Mouse (Mus musculus) liver, embryonic 12.5 days (tissue): ENCODE measurements at regions not wholly inside any gene's neighbourhood (a gene's known extent, or its start where the extent isn't known, plus 50 kb on each side); places are given as distances from the start of the nearest gene placed in this dataset.

Experiments used
- ATAC-seq: fragments of 200-750 bp; cut with Nextera tagmentation; 2 replicates; pipeline ENCODE4 v1.8.0; 2017; ENCODE audit warnings: moderate number of reproducible peaks, mild to moderate bottlenecking, moderate library complexity
- H3K27ac ChIP-seq: fragments of 300-500 bp; sonication (generic); 2 replicates; pipeline ENCODE4 v1.5.1; 2016; ENCODE audit warnings: mild to moderate bottlenecking
- H3K27me3 ChIP-seq: fragments of 300-500 bp; sonication (generic); replicated peaks from 2 replicates; pipeline ENCODE4 v1.6.1; 2016; ENCODE audit warnings: mild to moderate bottlenecking, moderate library complexity
- H3K36me3 ChIP-seq: fragments of 300-500 bp; sonication (generic); 2 replicates; pipeline ENCODE4 v1.6.1; 2016; ENCODE audit warnings: mild to moderate bottlenecking, moderate library complexity
- H3K4me1 ChIP-seq: fragments of 300-500 bp; sonication (generic); 2 replicates; pipeline ENCODE4 v1.6.1; 2016
- H3K4me2 ChIP-seq: fragments of 300-500 bp; sonication (generic); 2 replicates; pipeline ENCODE4 v1.6.1; 2016; ENCODE audit warnings: mild to moderate bottlenecking, moderate library complexity
- H3K4me3 ChIP-seq: fragments of 300-500 bp; sonication (generic); 2 replicates; pipeline ENCODE4 v1.5.1; 2016; ENCODE audit warnings: mild to moderate bottlenecking, moderate library complexity
- H3K9ac ChIP-seq: fragments of 300-500 bp; sonication (generic); 2 replicates; pipeline ENCODE4 v1.6.1; 2016; ENCODE audit warnings: mild to moderate bottlenecking, moderate library complexity
- H3K9me3 ChIP-seq: fragments of 300-500 bp; sonication (generic); replicated peaks from 2 replicates; pipeline ENCODE4 v1.6.1; 2016; ENCODE audit warnings: mild to moderate bottlenecking, moderate library complexity
- WGBS: fragments of 180-500 bp; shearing (Covaris S2); methylation state at CpG from one replicate; pipeline ENCODE4 v1.1.7; 2016; ENCODE audit not compliant: insufficient replicate concordance; 5-methylcytosine and 5-hydroxymethylcytosine counted together

DNA sequence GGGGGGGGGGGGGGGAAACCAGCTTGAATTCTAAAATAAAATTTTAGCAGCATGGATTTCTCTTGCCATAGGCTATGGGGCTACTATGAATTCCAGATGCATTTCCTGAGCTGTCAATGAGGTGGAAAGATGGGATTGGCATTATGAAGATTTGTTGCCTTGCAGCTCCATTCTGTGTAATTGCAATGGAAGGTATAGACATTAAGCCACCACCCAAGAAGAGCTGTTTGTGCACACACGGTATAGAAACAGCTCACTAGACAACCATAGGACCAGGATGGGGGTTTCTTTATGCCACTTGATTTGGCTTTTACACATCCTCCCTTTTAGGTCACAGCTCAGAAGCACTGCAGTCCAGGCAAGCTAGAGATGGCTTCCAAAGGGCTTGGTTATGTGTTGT, 247.8 kb downstream of the Satb1 start:
- Histone ChIP-seq H3K4me3 (no peak overlapping the region), H3K9me3 (no peaks in the 10 kb centered on the region), H3K4me2 (no peak overlapping the region), H3K27me3 (no peaks in the 10 kb centered on the region), H3K4me1 (no peaks in the 10 kb centered on the region), H3K27ac (no peak overlapping the region), H3K36me3 (no peaks in the 10 kb centered on the region), H3K9ac (no peak overlapping the region)
- whole genome bisulfite sequencing: 48% methylated on average over 1 of the region's 1 CpGs
- ATAC-seq: no peak

DNA sequence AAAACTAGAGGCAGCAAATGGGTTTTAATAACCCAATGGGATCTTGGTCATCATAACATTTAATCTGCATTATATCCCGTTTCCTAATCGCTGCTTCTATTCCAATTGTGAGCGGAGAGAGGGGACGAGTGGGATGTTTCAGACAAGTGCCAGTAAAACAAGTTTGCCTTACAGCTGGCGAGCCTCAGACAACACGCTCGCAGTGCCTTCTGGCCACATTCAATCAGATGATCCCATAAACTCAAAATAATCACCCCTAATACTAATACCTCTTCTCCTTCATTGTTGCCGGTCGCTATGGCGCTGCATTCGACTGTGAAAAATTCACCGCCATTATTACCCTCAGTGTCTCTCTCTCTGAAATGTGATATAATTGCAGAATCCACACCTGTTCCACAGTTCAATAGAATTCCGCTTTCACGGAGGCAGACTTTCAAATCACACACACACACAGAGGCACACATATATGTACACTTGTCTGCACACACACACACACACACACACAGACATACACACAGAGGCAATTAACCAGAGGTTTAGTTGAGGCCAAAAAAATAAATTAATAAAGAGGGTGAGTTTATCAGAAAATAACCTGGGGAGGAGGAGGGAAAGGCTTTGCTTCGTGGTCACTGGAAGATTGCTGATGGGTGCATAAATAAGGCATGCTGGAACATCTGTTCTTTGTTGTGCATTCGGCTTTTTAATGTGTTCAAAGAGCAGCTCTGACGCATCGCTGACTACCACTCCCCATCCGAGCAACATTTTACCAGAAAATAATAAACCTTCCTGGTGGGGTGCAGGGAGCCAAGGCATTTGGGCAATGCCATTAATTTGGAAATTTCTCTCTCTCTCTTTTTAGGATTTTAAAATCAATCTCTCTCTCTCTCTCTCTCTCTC, 248.9 kb downstream of the Satb1 start:
- Histone ChIP-seq H3K4me2 (no peak overlapping the region), H3K36me3 (no peaks in the 10 kb centered on the region), H3K27me3 (no peaks in the 10 kb centered on the region), H3K4me3 (no peak overlapping the region), H3K27ac (no peak overlapping the region), H3K9me3 (no peaks in the 10 kb centered on the region), H3K4me1 (no peaks in the 10 kb centered on the region), H3K9ac (no peak overlapping the region)
- no peak for ATAC-seq
- WGBS: 81% methylated on average over 19 of the region's 19 CpGs

DNA sequence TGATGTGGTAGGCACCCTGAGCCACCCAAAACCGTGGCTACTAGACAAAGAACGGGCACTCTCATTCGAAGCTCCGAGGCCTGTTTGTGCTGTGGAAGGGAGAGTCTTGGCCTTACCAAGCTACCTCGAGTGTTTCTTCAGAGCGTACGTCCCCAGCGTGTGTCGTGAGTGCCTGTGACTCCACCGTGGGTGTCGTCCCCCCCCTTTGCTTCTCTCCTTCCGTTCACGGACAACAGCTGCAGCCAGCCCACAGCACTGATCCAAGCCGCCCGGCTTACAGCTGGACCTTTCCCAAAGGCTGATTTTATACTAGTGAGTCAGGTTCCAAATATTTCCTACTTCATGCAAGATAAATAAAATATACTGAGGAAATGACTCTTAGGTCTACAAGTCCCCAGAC, 249.8 kb downstream of the Satb1 start:
- ATAC-seq: no peak
- H3K4me2 ChIP-seq: no peak overlapping the region

DNA sequence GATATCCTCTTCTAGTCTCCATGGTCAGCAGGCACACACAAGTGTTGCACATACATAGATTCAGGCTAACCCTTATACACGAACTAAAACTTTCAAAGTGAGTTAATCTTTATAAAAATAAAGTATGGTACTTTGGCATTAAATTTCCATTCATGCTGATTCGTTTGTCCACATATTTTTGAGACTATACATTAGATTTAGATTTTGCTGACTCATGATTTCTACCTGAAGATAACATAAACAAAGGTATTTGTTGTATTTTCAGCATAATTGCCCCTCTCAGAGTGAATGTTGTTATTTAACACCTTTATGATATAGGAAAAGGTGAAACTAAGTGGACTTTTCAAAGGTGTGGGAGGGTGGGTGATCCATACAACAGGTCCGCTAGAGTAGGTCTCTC, 277.2 kb downstream of the Satb1 start:
- WGBS: 65% methylated on average over 3 of the region's 3 CpGs
- ATAC-seq: no peak

More for the DNA sequence above, 249.8 kb downstream of the Satb1 start:
- Histone ChIP-seq H3K4me1 (no peaks in the 10 kb centered on the region), H3K27me3 (no peaks in the 10 kb centered on the region), H3K4me3 (no peak overlapping the region), H3K9me3 (no peaks in the 10 kb centered on the region), H3K27ac (no peak overlapping the region), H3K9ac (no peak overlapping the region), H3K36me3 (no peaks in the 10 kb centered on the region)
- WGBS: 79% methylated on average over 15 of the region's 15 CpGs

DNA sequence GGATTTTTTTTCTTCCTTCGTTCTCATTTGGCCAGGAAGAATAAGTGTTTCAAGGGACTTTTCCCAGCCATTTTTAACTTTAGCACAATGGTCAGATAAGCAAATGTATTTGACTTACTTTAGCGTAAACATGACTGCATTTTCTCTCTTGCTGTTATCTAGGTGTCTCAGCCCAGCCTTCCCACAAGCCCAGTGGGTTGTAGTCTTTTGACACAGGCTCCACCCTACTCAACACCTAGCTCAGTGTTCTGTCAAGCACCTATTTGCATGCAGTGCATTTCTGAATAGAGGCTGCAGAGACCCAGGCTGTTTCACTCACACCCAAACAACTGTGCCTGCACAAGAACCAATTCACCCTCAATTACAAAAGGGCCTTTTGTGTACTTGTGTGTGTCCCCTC, 278.6 kb downstream of the Satb1 start:
- Histone ChIP-seq H3K9ac (no peak overlapping the region), H3K4me3 (no peak overlapping the region), H3K4me1 (peaks cover 18% of the 10 kb centered on the region; the same call in 1 of the 2 replicates), H3K27me3 (no peaks in the 10 kb centered on the region), H3K27ac (no peak overlapping the region), H3K4me2 (no peak overlapping the region), H3K9me3 (no peaks in the 10 kb centered on the region), H3K36me3 (no peaks in the 10 kb centered on the region)
- 35% methylated on average over 2 of the region's 2 CpGs for WGBS
- ATAC-seq: peak; percentile 66

More for the DNA sequence above, 277.2 kb downstream of the Satb1 start:
- Histone ChIP-seq H3K36me3 (no peaks in the 10 kb centered on the region), H3K4me1 (peaks cover 18% of the 10 kb centered on the region; the same call in 1 of the 2 replicates), H3K9ac (no peak overlapping the region), H3K27me3 (no peaks in the 10 kb centered on the region), H3K9me3 (no peaks in the 10 kb centered on the region), H3K27ac (no peak overlapping the region), H3K4me2 (no peak overlapping the region), H3K4me3 (no peak overlapping the region)

DNA sequence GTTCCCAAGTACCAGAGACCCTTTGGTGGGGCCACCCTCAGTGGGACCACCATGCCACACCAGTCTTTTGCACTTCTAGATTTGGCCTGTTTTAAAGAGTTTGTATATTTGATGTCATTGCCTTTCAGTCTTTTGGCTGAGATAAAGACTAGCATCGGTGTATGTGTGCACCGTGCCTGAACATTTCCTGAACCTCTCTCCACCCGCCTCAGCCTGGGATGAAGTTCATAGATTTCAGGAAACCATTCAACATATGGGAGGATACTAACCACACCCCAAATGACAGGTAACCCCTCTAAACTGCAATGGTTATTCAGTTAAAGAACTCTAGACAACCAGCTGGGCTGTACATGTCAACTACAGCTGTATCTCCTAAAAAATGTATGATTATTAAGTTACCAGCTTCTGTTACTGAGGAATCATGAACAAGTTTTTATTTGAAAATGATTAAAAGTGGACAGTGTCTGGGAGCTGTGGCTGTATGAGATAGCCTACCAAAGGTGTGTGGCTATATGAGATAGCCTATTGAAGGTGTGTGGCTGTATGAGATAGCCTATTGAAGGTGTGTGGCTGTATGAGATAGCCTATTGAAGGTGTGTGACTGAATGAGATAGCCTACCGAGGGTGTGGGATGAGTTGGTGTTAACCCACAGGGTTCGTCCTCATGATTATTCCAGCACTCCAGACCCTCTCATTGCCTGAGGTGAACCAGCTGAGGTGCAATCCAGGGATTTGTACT, 280.6 kb downstream of the Satb1 start:
- Histone ChIP-seq H3K27me3 (no peaks in the 10 kb centered on the region), H3K36me3 (no peaks in the 10 kb centered on the region), H3K4me3 (no peak overlapping the region), H3K27ac (peak overlapping the region; percentile 45; the same call in 1 of the 2 replicates), H3K4me1 (peaks cover 18% of the 10 kb centered on the region; the same call in 1 of the 2 replicates), H3K9ac (no peak overlapping the region), H3K4me2 (no peak overlapping the region), H3K9me3 (no peaks in the 10 kb centered on the region)
- WGBS: 63% methylated on average over 5 of the region's 5 CpGs
- ATAC-seq: peak; percentile 91

DNA sequence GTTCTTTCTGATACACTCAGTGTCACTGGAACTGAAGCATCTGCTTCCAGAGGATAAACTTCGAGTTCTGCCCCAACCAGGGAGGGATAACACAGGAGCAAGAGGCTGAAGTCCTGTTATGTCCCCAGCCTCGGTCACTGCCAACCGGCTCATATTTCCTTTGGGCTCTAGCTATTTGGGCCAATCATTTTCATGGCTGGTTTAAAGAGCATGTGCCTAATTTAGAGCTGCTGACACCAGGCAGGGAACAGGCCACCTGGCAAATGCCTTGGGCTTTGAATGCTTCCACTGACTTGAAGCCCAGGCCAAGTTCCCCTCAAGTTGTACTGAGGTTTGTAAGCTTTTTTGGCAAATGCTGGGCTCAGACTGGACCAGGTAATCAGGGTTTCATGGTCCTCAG, 286.1 kb downstream of the Satb1 start:
- Histone ChIP-seq H3K4me1 (no peaks in the 10 kb centered on the region; the same call in 1 of the 2 replicates), H3K9ac (no peak overlapping the region), H3K36me3 (no peaks in the 10 kb centered on the region), H3K4me2 (no peak overlapping the region), H3K27ac (no peak overlapping the region), H3K9me3 (no peaks in the 10 kb centered on the region), H3K4me3 (no peak overlapping the region), H3K27me3 (no peaks in the 10 kb centered on the region)
- 50% methylated on average over 3 of the region's 3 CpGs for WGBS
- ATAC-seq: no peak

DNA sequence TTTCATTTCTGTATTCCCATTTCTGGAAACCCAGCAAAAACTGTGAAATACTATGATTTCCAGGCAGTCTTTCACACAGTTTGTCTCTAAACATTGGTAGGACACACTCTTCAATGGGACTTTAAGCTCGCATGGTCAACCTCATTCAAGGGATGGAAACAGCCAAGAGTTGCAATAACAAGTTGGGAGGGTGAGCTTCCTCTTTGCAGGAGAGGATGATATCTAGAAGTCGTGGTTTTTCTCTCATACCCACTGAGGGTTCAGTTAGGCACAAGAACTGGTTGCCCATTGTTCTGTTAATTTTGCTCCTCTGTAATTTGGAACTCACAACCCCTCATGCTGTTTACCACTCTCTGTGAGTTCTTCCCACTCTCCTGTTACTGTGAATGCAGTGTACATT, 290.5 kb downstream of the Satb1 start:
- H3K36me3 ChIP-seq: no peaks in the 10 kb centered on the region
- no peaks in the 10 kb centered on the region for H3K4me1 ChIP-seq
- no peak overlapping the region for H3K27ac ChIP-seq
- no peaks in the 10 kb centered on the region for H3K9me3 ChIP-seq
- H3K4me2 ChIP-seq: no peak overlapping the region
- ATAC-seq: no peak
- H3K9ac ChIP-seq: no peak overlapping the region
- no peak overlapping the region for H3K4me3 ChIP-seq
- 31% methylated on average over 2 of the region's 2 CpGs for WGBS
- no peaks in the 10 kb centered on the region for H3K27me3 ChIP-seq

DNA sequence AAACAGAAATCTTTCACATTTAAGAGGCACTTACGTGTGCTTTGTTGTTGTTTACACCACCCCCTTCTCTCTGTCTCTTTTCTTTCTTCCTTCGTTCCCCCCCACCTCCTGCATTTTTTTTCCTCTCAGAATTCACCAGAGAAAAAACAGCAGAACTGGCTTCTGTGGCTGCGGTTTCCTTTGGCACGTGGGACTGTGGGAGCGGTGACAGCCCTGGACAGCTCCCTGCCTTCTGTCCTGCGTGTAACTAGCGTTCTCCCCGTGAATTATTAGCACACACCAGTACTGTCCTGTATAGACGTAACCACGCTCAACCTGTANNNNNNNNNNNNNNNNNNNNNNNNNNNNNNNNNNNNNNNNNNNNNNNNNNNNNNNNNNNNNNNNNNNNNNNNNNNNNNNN, 298.4 kb downstream of the Satb1 start:
- ATAC-seq: no peak
- no peak overlapping the region for H3K4me3 ChIP-seq
- no peaks in the 10 kb centered on the region for H3K27me3 ChIP-seq
- H3K9me3 ChIP-seq: no peaks in the 10 kb centered on the region
- 40% methylated on average over 10 of the region's 10 CpGs for WGBS
- H3K36me3 ChIP-seq: no peaks in the 10 kb centered on the region
- H3K27ac ChIP-seq: no peak overlapping the region
- no peak overlapping the region for H3K9ac ChIP-seq
- H3K4me1 ChIP-seq: no peaks in the 10 kb centered on the region
- no peak overlapping the region for H3K4me2 ChIP-seq

DNA sequence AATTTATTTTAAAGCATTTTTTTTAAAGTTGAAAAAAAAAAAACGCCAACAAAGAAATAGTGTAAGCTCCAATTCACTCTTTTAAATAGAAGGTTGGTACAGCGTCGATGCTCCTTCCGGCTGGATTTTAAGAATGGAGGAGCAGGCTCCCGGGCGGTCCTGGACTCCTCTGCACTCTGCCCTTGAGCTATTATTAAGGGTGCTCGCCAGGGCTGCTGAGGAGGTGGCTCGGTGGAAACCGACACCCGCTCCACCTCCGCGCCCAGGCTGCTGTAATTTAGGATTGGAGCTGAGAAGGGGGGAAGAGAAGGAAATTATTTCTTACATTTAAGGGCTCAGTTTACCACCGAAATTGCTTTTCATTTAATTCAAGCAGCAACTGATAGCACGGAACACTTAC, 298.8 kb downstream of the Satb1 start:
- no peaks in the 10 kb centered on the region for H3K27me3 ChIP-seq
- no peak overlapping the region for H3K9ac ChIP-seq
- no peak for ATAC-seq
- no peaks in the 10 kb centered on the region for H3K4me1 ChIP-seq
- H3K27ac ChIP-seq: no peak overlapping the region
- H3K4me3 ChIP-seq: no peak overlapping the region
- no peak overlapping the region for H3K4me2 ChIP-seq
- no peaks in the 10 kb centered on the region for H3K36me3 ChIP-seq
- H3K9me3 ChIP-seq: no peaks in the 10 kb centered on the region
- WGBS: 55% methylated on average over 14 of the region's 14 CpGs

DNA sequence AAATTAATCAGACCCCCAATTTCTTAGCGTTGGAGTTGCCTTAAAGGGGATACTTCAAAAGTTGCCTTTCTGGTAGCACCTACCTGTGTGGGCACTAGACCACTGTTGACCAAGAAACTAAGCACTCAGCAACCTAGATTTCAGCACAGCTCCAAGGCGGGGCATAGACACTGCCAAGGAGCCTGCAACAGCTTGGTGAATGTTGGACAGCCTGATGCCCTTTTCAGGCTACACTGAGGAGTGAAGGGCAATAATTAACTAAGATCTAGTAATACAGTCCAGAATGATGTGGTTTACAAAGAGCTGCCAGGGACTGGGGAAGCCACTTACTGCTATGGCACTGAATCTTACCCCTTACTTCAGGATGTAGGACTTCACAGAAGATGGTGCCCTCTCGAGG, 304.9 kb downstream of the Satb1 start:
- H3K4me3 ChIP-seq: no peak overlapping the region
- no peak overlapping the region for H3K4me2 ChIP-seq
- no peaks in the 10 kb centered on the region for H3K36me3 ChIP-seq
- no peaks in the 10 kb centered on the region for H3K4me1 ChIP-seq
- no peaks in the 10 kb centered on the region for H3K9me3 ChIP-seq
- no peak for ATAC-seq
- no peaks in the 10 kb centered on the region for H3K27me3 ChIP-seq
- no peak overlapping the region for H3K27ac ChIP-seq
- no peak overlapping the region for H3K9ac ChIP-seq
- WGBS: 72% methylated on average over 3 of the region's 3 CpGs

DNA sequence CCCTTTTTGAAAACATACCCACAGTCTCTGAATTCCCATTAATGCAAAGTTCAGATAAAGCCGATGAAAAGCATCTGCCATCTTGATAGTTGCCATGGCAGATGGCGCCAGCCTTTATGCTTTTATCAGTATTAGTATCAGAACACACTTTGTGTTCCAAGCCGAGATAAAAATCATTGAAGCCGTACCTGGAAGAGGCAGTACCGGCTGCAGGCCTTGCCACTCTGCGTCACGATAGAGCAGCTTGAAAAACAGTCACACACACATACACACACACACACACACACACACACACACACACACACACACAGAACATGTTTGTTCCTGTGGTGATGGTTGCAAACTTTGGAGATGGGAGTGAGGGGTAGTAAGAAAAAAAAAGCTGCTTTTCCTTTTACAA, 306.2 kb downstream of the Satb1 start:
- H3K4me2 ChIP-seq: no peak overlapping the region
- no peak overlapping the region for H3K4me3 ChIP-seq
- H3K4me1 ChIP-seq: no peaks in the 10 kb centered on the region
- WGBS: 73% methylated on average over 7 of the region's 7 CpGs
- H3K27me3 ChIP-seq: no peaks in the 10 kb centered on the region
- no peak overlapping the region for H3K9ac ChIP-seq
- H3K9me3 ChIP-seq: no peaks in the 10 kb centered on the region
- H3K27ac ChIP-seq: no peak overlapping the region
- ATAC-seq: no peak
- no peaks in the 10 kb centered on the region for H3K36me3 ChIP-seq
